Mouse (Mus musculus) CD4-positive, CD25-positive, alpha-beta regulatory T cell, adult 2 months (primary cell): ENCODE measurements around the gene Atp6v0a2.
A peak's percentile ranks its signal among the peaks of the same experiment; 100 is the strongest.
"Not testable (repeated sequence)": the region's sequence is repeated elsewhere in the genome, so short reads cannot be mapped to it uniquely, and the experiment has no call there.

Experiments
- DNase-seq: peaks from one replicate; pipeline ENCODE4 v3.0.0-alpha.2; 2012; ENCODE audit warnings: low read depth, low spot score

Atp6v0a2 gene

DNA sequence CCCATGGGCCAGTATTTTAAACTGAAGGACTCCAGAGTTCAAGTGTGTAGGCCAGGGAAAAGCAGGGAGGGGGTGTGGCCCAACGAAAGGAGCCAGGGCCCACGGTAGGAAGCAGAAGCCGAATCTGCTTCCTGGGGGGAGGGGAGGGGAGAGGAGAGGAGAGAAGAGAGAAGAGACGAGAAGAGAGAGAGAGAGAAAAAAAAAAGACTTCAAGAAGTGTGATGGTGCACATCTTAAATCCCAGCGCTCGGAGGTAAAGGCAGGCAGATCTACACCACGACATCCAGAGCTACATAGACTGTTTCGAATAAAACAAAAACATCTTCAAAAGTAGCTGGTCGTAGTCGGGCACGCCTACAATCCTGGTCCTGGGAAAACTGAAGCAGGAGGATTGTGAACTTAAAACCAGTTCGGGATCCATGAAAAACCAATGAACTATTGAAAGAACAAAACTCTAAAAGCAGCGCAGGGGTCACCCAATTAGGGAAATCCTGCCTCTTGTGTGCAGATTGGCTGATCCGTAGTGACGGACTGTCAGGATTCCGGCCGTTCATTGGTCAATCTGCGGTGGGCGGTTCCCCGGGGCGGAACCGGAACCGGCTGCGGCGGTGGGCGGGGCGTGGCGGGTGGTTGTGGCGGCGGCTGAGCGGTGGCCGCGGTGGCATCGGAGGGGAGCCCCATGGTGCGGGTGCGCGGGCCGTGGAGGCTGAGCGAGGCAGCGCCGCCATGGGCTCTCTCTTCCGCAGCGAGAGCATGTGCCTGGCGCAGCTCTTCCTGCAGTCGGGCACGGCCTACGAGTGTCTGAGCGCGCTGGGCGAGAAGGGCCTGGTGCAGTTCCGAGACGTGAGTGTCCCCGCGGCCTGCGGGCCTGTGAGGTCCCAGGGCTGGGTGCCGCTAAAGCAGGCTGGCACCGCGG is at the start of gene Atp6v0a2:
Atp6v0a2 (plus strand) TSS at position 129 of the 916 bp plus-strand sequence.
- peak; percentile 95 for DNase-seq

GRCm38 (mm10) chr5:124578633-124579317 is 49.6 kb upstream of the Atp6v0a2 start, which contains the start of the genes Eif2b1 and Gtf2h3:
Gene Eif2b1 (minus strand): TSS chr5:124579131.
Gene Gtf2h3 (plus strand): TSS chr5:124579140.
- peak; percentile 98 for DNase-seq

DNA sequence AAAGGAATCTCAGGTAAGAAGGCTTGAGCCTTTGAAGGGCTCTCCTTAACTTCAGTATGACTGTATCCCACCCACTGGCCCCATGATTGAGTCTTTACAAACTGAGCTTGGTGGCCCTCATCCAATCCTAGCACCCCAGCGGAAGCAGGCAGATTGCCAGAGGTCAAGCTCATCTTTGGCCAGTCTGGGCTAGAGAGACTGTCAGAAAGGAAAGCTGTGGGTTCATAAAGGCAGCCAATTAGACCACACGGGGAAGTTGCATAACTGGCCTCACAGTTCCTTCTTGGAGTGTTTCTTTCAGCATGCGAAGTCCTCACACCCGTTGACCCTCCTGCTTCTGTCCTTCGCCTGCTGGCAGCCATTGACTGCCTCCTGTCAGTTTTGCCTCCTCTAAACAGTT is 45.9 kb upstream of the Atp6v0a2 start:
- DNase-seq, result no peak

GRCm38 (mm10) chr5:124592768-124593167 is 35.6 kb upstream of the Atp6v0a2 start:
- DNase-seq, result no peak

GRCm38 (mm10) chr5:124598224-124599174 is 29.9 kb upstream of the Atp6v0a2 start:
- DNase-seq, result peak; percentile 87

DNA sequence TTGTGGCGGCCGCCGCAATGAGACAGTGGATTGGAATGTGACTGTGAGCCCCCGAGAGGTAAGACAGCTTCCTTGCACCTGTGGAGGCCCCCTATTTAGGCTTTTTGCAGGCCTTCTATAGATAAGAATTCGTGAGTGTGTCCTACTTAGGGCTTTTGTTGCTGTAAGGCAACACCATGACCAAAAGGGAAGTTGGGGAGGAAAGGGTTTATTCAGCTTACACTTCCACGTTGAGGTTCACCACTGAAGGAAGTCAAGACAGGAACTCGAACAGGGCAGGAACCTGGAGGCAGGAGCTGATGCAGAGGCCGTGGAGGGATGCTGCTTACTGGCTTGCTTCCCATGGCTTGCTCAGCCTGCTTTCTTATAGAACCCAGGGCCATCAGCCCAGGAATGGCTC is 28.6 kb upstream of the Atp6v0a2 start:
- DNase-seq, result not testable (repeated sequence)

DNA sequence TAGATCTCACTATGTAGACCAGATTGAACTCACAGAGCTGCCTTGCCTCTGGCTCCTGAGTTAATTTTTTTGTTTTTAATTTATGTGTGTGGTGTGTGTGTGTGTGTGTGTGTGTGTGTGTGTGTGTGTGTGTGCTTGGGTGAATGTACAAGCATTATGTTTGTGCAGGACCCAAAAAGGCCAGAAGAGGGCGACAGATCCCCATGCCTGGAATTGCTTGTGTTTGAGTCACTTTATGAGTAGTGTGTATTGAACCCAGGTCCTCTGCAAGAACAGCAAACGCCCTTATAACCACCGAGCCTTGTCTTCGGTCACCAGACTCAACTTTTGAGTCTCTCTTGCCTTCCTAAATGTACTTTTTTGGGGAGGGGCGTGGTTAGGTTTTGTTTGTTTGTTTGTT is 26.0 kb upstream of the Atp6v0a2 start:
- DNase-seq, result peak; percentile 73

GRCm38 (mm10) chr5:124604296-124604695 is 24.1 kb upstream of the Atp6v0a2 start:
- DNase-seq, result no peak

DNA sequence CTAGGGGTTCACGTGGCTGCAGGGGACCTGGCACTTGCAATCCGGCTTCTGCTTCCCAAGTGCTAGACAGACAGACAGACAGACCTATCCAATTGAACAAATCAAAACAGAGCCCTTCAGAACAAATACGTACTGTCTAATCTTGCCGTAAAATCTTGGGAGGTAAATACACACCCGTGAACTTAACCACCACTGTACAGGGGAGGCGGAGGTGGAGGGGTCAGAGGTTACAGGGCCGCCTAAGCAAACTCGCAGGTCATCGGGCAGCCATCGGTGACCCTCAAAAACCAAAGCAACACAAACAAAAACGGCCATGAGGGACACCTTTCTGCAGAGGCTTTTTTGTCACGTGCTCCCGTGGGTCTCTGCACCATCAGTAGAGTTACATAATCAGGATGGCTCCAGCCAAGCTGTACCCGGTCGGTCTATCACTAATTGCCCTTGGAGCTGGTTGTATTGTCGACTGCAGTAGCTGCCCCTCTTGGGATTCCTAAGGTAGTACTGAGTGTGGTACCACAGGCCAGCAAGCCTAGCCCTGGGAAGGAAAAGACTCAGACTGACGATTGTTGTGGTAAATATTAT is 23.2 kb upstream of the Atp6v0a2 start:
- DNase-seq, result no peak

DNA sequence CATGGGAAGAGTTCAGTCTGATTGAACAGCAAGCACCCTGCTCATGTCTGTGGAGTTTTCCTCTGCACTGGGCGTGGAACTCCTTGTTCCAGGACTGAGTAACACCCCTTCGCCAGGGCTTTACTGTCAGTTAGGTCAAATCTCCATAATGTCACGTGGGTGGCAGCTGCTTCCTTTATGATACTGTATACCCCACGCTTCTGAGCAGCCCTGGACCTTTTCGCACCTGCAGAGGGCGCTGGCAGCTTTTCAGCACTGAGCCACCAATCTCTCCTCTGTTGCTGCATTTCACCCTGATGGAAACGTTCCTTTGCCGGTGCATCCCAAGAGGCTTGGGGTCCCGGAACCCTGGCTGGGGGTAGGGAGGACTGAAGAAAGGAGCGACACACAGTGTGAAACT is 17.4 kb upstream of the Atp6v0a2 start:
- peak; percentile 37 for DNase-seq

- peak; percentile 45 for DNase-seq
Measured at GRCm38 (mm10) chr5:124614709-124615108, 13.7 kb upstream of the Atp6v0a2 start.

GRCm38 (mm10) chr5:124618711-124619110 is 9.7 kb upstream of the Atp6v0a2 start:
- no peak for DNase-seq

DNA sequence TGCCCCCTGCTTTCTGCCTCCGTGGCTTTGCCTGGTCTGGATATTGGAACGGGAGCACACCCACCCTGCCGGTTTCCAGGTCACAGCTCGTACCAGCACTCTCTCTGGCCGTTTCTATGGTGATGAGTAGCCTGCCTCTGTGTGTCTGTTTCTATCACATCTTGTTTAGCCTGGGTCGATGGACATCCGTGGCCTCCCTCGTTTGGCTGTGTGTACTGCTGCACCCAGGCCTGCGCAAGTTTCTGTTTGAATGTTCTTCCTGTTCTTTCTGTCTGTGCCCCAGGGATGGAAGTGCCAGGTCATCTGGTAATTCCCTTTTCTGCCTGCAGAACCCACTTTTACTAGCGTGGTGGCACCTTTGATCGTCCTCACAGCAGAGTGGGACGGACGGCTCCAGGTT is 7.0 kb upstream of the Atp6v0a2 start:
- DNase-seq, result no peak

DNA sequence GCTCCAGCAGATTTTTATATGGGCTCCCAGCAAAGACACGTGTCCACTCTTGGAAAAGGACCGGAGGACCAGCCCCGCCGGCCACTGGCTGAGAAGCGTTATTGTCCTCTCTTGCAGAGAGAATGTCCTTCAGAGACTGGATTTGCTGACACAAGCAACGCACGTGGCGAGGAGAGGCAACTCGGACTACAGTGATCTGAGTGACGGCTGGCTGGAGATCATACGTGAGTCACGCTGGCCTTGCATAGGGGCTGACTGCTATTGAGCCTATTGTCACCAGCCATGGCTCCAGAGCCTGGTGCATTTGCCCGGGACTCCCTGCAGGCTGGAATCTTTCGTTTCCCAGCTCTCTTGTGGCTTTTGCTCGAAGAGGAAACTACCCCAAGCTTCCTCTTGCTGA is 5.5 kb upstream of the Atp6v0a2 start:
- DNase-seq, result no peak

DNA sequence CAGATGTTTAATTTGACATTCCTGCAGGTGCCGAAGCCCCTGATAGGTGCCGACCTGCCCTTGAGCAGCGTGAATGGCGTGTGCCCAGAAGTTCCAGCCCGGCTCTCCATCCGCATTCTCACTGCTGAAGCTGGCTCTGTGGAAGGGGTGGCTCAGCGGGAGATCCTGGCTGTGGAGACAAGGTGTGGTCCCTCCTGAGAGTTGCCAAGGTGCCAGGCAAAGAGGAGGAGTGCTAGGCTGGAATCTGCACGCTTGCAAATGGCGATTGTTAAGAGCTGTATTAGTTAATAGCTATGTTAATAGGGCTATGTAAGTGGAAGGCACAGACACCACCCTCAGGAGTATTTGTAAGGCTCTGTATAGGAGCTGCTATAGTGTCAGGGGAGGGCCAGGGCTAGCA is 4.1 kb upstream of the Atp6v0a2 start:
- DNase-seq, result no peak

GRCm38 (mm10) chr5:124629641-124630040 is 1.3 kb downstream of the Atp6v0a2 start:
- DNase-seq, result no peak

DNA sequence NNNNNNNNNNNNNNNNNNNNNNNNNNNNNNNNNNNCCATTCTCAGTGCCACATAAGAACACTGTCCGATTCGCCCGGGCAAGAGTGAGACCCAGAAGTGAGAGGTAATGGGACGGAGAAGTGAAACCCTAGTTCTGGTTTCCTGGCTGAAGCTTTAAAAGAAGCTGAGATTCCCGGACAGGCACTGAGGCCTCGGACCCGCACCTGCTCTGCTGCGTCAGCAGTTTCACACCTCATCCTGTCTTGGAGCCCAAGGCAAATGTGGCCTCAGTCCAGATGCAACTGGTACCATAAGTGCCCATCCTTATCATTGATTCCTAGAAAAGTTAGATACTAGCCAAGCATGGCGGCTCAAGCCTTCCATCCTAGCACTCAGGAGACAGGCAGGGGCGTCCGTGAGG is 3.3 kb downstream of the Atp6v0a2 start:
- no peak for DNase-seq

- DNase-seq, result no peak
Measured at GRCm38 (mm10) chr5:124632461-124632860, 4.1 kb downstream of the Atp6v0a2 start.

DNA sequence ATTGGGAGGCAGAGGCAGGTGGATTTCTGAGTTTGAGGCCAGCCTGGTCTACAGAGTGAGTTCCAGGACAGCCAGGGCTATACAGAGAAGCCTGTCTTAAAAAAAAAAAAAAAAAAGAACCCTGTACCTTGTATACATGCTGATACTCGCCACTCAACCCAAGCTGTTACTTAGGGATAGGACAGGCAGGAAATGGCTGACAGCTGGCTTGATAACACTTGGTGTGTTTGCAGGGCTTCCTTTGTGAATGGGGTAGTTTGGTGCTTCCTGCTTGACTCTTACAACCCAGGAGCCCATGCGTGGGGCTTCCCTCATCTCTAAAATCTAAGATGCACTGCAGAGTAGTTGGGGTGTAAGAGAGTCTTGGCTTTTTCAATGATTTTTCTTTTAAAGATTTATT is 5.0 kb downstream of the Atp6v0a2 start:
- DNase-seq, result peak; percentile 55

GRCm38 (mm10) chr5:124635068-124635467 is 6.7 kb downstream of the Atp6v0a2 start:
- DNase-seq, result peak; percentile 42

DNA sequence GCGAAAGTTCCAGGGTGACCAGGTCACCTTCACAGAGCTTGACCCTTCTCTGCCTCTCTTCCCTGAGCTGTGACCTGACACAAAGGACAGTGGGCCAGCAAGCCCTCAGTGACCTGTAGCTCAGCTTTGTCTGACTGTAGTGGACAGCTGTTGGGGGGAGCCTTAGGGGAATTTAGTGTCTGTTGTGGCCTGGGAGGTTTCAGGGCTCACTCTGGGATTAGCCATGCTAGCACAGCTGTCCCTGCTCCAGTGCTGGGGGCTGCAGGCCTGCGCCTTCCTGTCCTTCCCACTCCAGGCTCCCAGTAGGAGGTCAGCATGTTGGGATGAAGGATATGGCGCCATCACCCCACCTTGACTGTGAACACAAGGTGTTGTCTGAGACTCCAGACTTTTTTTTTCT is 7.8 kb downstream of the Atp6v0a2 start:
- no peak for DNase-seq
